Mouse (Mus musculus) stomach, postnatal 0 days (tissue): ENCODE data around the gene Fhl3.

Experiments
- CTCF ChIP-seq: IDR thresholded peaks from 2 replicates; pipeline ENCODE4 v1.5.1; 2016; ENCODE audit warnings: antibody characterized with exemption, low read depth, mild to moderate bottlenecking, moderate library complexity
- EP300 ChIP-seq: optimal IDR thresholded peaks from 2 replicates; pipeline ENCODE3; 2016; ENCODE audit warnings: antibody characterized with exemption

GRCm38 (mm10) chr4:124703406-124703805 lies 2.9 kb downstream of the Fhl3 start:
- no peak for TF ChIP-seq CTCF
- no peak for TF ChIP-seq EP300
